Mouse (Mus musculus) hindbrain, embryonic 10.5 days (tissue): ENCODE measurements at regions not wholly inside any gene's neighbourhood (a gene's known extent, or its start where the extent isn't known, plus 50 kb on each side); places are given as distances from the start of the nearest gene placed in this dataset.

ENCODE experiments used
- DNase-seq: peaks from one replicate; pipeline ENCODE4 v3.0.0-alpha.2; 2017; ENCODE audit warnings: low spot score
- H3K27ac ChIP-seq: fragments of 300-500 bp; sonication (generic); 2 replicates; pipeline ENCODE4 v1.5.1; 2016; ENCODE audit warnings: mild to moderate bottlenecking, moderate library complexity
- H3K27me3 ChIP-seq: fragments of 300-500 bp; sonication (generic); 2 replicates; pipeline ENCODE4 v1.6.1; 2016; ENCODE audit warnings: mild to moderate bottlenecking; ENCODE audit not compliant: poor library complexity, insufficient read depth, severe bottlenecking
- H3K36me3 ChIP-seq: fragments of 300-500 bp; sonication (generic); 2 replicates; pipeline ENCODE4 v1.6.1; 2016; ENCODE audit warnings: mild to moderate bottlenecking, moderate library complexity
- H3K4me1 ChIP-seq: fragments of 300-500 bp; sonication (generic); replicated peaks from 2 replicates; pipeline ENCODE4 v1.6.1; 2016; ENCODE audit warnings: mild to moderate bottlenecking
- H3K4me3 ChIP-seq: fragments of 300-500 bp; sonication (generic); 2 replicates; pipeline ENCODE4 v1.5.1; 2016; ENCODE audit warnings: mild to moderate bottlenecking, moderate library complexity
- H3K9me3 ChIP-seq: fragments of 300-500 bp; sonication (generic); 2 replicates; pipeline ENCODE4 v1.6.1; 2016; ENCODE audit warnings: mild to moderate bottlenecking, moderate library complexity
- WGBS: fragments of 180-500 bp; shearing (Covaris S2); methylation state at CpG from one replicate; pipeline ENCODE4 v1.1.7; 2016; 5-methylcytosine and 5-hydroxymethylcytosine counted together

- 73% methylated on average over 4 of the region's 4 CpGs for WGBS
- no peaks in the 10 kb centered on the region for H3K9me3 ChIP-seq
- H3K4me1 ChIP-seq, result 0 out of 2 replicates have a peak, but pooled peaks cover 5% of the 10 kb centered on the region
- H3K4me3 ChIP-seq, result no peak overlapping the region
- H3K27me3 ChIP-seq, result no peaks in the 10 kb centered on the region
- no peaks in the 10 kb centered on the region for H3K36me3 ChIP-seq
- no peak overlapping the region for H3K27ac ChIP-seq
- DNase-seq, result peak; percentile 7
These were observed 954.8 kb upstream of the Flrt2 start for GRCm38 (mm10) chr12:94737263-94737662.

GRCm38 (mm10) chr12:94749747-94750515 lies 942.1 kb upstream of the Flrt2 start:
- H3K9me3 ChIP-seq, result no peaks in the 10 kb centered on the region
- no peak overlapping the region for H3K27ac ChIP-seq
- H3K4me1 ChIP-seq, result no peaks in the 10 kb centered on the region
- WGBS, result 77% methylated on average over 6 of the region's 6 CpGs
- no peaks in the 10 kb centered on the region for H3K36me3 ChIP-seq
- no peak overlapping the region for H3K4me3 ChIP-seq
- no peak for DNase-seq
- H3K27me3 ChIP-seq, result no peaks in the 10 kb centered on the region

- H3K27ac ChIP-seq, result no peak overlapping the region
- no peaks in the 10 kb centered on the region for H3K27me3 ChIP-seq
- 86% methylated on average over 2 of the region's 2 CpGs for WGBS
- no peaks in the 10 kb centered on the region for H3K9me3 ChIP-seq
- H3K36me3 ChIP-seq, result no peaks in the 10 kb centered on the region
- no peak for DNase-seq
- H3K4me1 ChIP-seq, result no peaks in the 10 kb centered on the region
- H3K4me3 ChIP-seq, result no peak overlapping the region
These were observed 936.3 kb upstream of the Flrt2 start for GRCm38 (mm10) chr12:94755754-94756153.

GRCm38 (mm10) chr12:94795913-94796615 lies 896.0 kb upstream of the Flrt2 start:
- Histone ChIP-seq H3K4me1 (no peaks in the 10 kb centered on the region), H3K4me3 (no peak overlapping the region), H3K27ac (no peak overlapping the region), H3K36me3 (no peaks in the 10 kb centered on the region), H3K9me3 (no peaks in the 10 kb centered on the region), H3K27me3 (no peaks in the 10 kb centered on the region)
- WGBS, result 65% methylated on average over 5 of the region's 5 CpGs
- DNase-seq, result no peak

- Histone ChIP-seq H3K27ac (no peak overlapping the region), H3K27me3 (no peaks in the 10 kb centered on the region), H3K4me3 (no peak overlapping the region), H3K4me1 (no peaks in the 10 kb centered on the region), H3K36me3 (no peaks in the 10 kb centered on the region), H3K9me3 (no peaks in the 10 kb centered on the region)
- DNase-seq, result no peak
- 77% methylated on average over 1 of the region's 1 CpGs for WGBS
These were observed 887.3 kb upstream of the Flrt2 start for GRCm38 (mm10) chr12:94804692-94805091.

- DNase-seq, result no peak
- no peak overlapping the region for H3K27ac ChIP-seq
- H3K9me3 ChIP-seq, result no peaks in the 10 kb centered on the region
- no peaks in the 10 kb centered on the region for H3K27me3 ChIP-seq
- WGBS, result 90% methylated on average over 2 of the region's 2 CpGs
- no peaks in the 10 kb centered on the region for H3K4me1 ChIP-seq
- no peaks in the 10 kb centered on the region for H3K36me3 ChIP-seq
- no peak overlapping the region for H3K4me3 ChIP-seq
These were observed 860.6 kb upstream of the Flrt2 start for GRCm38 (mm10) chr12:94831400-94831799.

- H3K4me3 ChIP-seq, result no peak overlapping the region
- no peaks in the 10 kb centered on the region for H3K36me3 ChIP-seq
- H3K27me3 ChIP-seq, result no peaks in the 10 kb centered on the region
- H3K9me3 ChIP-seq, result no peaks in the 10 kb centered on the region
- no peaks in the 10 kb centered on the region for H3K4me1 ChIP-seq
- no peak for DNase-seq
- no peak overlapping the region for H3K27ac ChIP-seq
These were observed 829.3 kb upstream of the Flrt2 start for GRCm38 (mm10) chr12:94862720-94863119.

- Histone ChIP-seq H3K27me3 (no peaks in the 10 kb centered on the region), H3K4me1 (no peaks in the 10 kb centered on the region), H3K4me3 (no peak overlapping the region), H3K36me3 (no peaks in the 10 kb centered on the region), H3K9me3 (no peaks in the 10 kb centered on the region), H3K27ac (no peak overlapping the region)
- 88% methylated on average over 2 of the region's 2 CpGs for WGBS
- DNase-seq, result no peak
These were observed 781.2 kb upstream of the Flrt2 start for GRCm38 (mm10) chr12:94910816-94911215.

- Histone ChIP-seq H3K4me3 (no peak overlapping the region), H3K9me3 (no peaks in the 10 kb centered on the region), H3K36me3 (no peaks in the 10 kb centered on the region), H3K4me1 (no peaks in the 10 kb centered on the region), H3K27me3 (no peaks in the 10 kb centered on the region), H3K27ac (no peak overlapping the region)
- DNase-seq, result no peak
- WGBS, result 89% methylated on average over 6 of the region's 6 CpGs
These were observed 749.0 kb upstream of the Flrt2 start for GRCm38 (mm10) chr12:94943067-94943466.
